Mouse (Mus musculus) testis, adult 2 months (tissue): ENCODE data around the gene Sox12. TPM values are rescaled to one million over a fixed set of nuclear protein-coding genes. Genes with fewer than 3 reads are reported as not detected.
"Not testable (repeated sequence)": the region's sequence is repeated elsewhere in the genome, so short reads cannot be mapped to it uniquely, and the experiment has no call there.

Experiments
- H3K27ac ChIP-seq: fragments of 200-500 bp; 2 replicates; pipeline ENCODE4 v1.5.1; 2012; ENCODE audit warnings: low read depth, low read length; ENCODE audit not compliant: control insufficient read depth, insufficient read depth
- H3K27me3 ChIP-seq: fragments of 200-500 bp; 2 replicates; pipeline ENCODE4 v1.6.1; 2012; ENCODE audit warnings: mild to moderate bottlenecking, low read length, moderate library complexity; ENCODE audit not compliant: control insufficient read depth, insufficient read depth
- H3K36me3 ChIP-seq: fragments of 200-500 bp; 2 replicates; pipeline ENCODE4 v1.6.1; 2012; ENCODE audit warnings: mild to moderate bottlenecking, low read length; ENCODE audit not compliant: control insufficient read depth, insufficient read depth
- H3K4me1 ChIP-seq: fragments of 200-500 bp; 2 replicates; pipeline ENCODE4 v1.6.1; 2012; ENCODE audit warnings: low read length; ENCODE audit not compliant: control insufficient read depth, insufficient read depth
- H3K4me3 ChIP-seq: fragments of 200-500 bp; 2 replicates; pipeline ENCODE4 v1.5.1; 2012; ENCODE audit warnings: low read depth, mild to moderate bottlenecking, low read length, moderate library complexity, mixed read lengths; ENCODE audit not compliant: control insufficient read depth
- CTCF ChIP-seq: fragments of 200-500 bp; IDR thresholded peaks from 2 replicates; pipeline ENCODE4 v1.5.1; 2012; ENCODE audit warnings: low read depth, mild to moderate bottlenecking, inconsistent platforms, low read length, moderate library complexity; ENCODE audit not compliant: control insufficient read depth, insufficient read depth, insufficient replicate concordance
- POLR2A ChIP-seq: fragments of 200-500 bp; IDR thresholded peaks from 2 replicates; pipeline ENCODE4 v1.6.1; 2012; ENCODE audit warnings: low read depth, mild to moderate bottlenecking, inconsistent platforms, low read length, moderate library complexity; ENCODE audit not compliant: control insufficient read depth
- polyA plus RNA-seq: library from polyadenylated mRNA; depleted of rRNA; stranded (reverse); fragments of >200 nt; gene quantifications from 2 replicates; pipeline ENCODE4 v1.2.3, GENCODE M21; 2012

The Sox12 gene
- polyA plus RNA-seq, 1 experiment, result 6.2 TPM

GRCm38 (mm10) chr2:152436983-152437860, 39.4 kb upstream of the Sox12 start:
- TF ChIP-seq CTCF (peak; percentile 81), POLR2A (0 out of 2 replicates have a peak, but pooled peaks have one; percentile 35)
- Histone ChIP-seq H3K27me3 (no peaks in the 10 kb centered on the region), H3K4me3 (peak overlapping the region; percentile 84), H3K27ac (no peak overlapping the region), H3K4me1 (no peaks in the 10 kb centered on the region), H3K36me3 (no peaks in the 10 kb centered on the region; the same call in 1 of the 2 replicates)

DNA sequence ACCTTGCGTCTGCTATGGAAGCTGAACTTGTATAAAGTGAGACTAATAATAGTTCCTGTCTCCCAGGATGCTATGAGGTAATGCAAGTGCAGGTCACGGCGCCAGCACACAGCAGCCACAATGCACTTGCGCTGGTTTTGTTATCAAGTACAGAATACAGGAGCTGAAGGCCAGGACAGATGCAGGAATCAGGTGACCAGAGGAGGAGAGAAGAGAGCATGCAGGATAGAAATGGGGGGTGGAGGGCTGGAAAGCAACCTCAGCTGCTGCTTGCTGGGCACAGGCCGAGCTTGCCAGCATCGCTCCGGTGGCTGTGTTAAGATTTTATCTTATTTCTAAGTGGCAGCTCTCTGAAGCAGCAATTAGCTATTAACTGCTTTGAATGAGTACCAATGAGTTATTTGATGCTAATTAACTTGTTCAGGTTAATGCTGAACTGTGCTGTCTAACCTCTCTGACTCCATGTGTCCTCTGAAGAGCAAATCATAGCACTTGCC, 38.6 kb upstream of the Sox12 start:
- no peaks in the 10 kb centered on the region for H3K27me3 ChIP-seq
- H3K36me3 ChIP-seq, result no peaks in the 10 kb centered on the region; the same call in 1 of the 2 replicates
- H3K27ac ChIP-seq, result no peak overlapping the region
- no peaks in the 10 kb centered on the region for H3K4me1 ChIP-seq
- H3K4me3 ChIP-seq, result no peak overlapping the region
- TF ChIP-seq POLR2A (no peak), CTCF (no peak)

- not testable (repeated sequence) for H3K27ac ChIP-seq, H3K4me1 ChIP-seq, H3K27me3 ChIP-seq, H3K36me3 ChIP-seq
- H3K4me3 ChIP-seq, result peak overlapping the region; percentile 65
Observed at GRCm38 (mm10) chr2:152428481-152428880, 30.6 kb upstream of the Sox12 start.

GRCm38 (mm10) chr2:152427493-152427892, 29.6 kb upstream of the Sox12 start:
- no peaks in the 10 kb centered on the region for H3K27me3 ChIP-seq
- peak overlapping the region; percentile 56 for H3K27ac ChIP-seq

DNA sequence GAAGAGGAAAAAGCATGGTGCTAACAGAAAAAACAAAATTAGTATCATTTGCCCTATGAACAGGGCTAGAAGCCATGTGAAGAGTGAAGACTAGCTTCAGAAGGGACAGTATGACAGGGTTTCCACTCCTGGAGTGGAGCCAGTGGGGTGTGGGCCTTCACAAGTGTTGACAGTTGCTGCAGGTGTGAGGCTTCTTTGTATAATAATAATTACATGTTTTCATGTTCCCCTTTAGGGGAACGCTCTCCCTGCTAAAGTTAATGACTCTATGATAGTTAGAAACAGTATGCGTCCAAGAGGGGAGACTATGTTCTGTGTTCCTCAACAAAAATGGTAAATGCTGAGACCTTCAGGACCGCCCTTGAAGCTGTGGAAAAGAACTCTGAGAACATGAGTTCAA, 17.9 kb upstream of the Sox12 start:
- no peak overlapping the region for H3K27ac ChIP-seq
- peaks cover 26% of the 10 kb centered on the region for H3K4me1 ChIP-seq
- no peaks in the 10 kb centered on the region for H3K27me3 ChIP-seq
- no peaks in the 10 kb centered on the region for H3K36me3 ChIP-seq
- H3K4me3 ChIP-seq, result no peak overlapping the region
- TF ChIP-seq POLR2A (no peak), CTCF (no peak)

More at GRCm38 (mm10) chr2:152427493-152427892, 29.6 kb upstream of the Sox12 start:
- TF ChIP-seq POLR2A, result peak; percentile 43; the same call in 1 of the 2 replicates
- TF ChIP-seq CTCF, result no peak
- Histone ChIP-seq H3K36me3 (no peaks in the 10 kb centered on the region), H3K4me1 (peaks cover 6% of the 10 kb centered on the region), H3K4me3 (peak overlapping the region; percentile 81)

GRCm38 (mm10) chr2:152415287-152415686, 17.4 kb upstream of the Sox12 start, which contains the start of gene 6820408C15Rik:
TSS of gene 6820408C15Rik (plus strand) at chr2:152415587.
- no peaks in the 10 kb centered on the region for H3K27me3 ChIP-seq
- no peaks in the 10 kb centered on the region for H3K36me3 ChIP-seq
- TF ChIP-seq CTCF, result no peak
- TF ChIP-seq POLR2A, result no peak

DNA sequence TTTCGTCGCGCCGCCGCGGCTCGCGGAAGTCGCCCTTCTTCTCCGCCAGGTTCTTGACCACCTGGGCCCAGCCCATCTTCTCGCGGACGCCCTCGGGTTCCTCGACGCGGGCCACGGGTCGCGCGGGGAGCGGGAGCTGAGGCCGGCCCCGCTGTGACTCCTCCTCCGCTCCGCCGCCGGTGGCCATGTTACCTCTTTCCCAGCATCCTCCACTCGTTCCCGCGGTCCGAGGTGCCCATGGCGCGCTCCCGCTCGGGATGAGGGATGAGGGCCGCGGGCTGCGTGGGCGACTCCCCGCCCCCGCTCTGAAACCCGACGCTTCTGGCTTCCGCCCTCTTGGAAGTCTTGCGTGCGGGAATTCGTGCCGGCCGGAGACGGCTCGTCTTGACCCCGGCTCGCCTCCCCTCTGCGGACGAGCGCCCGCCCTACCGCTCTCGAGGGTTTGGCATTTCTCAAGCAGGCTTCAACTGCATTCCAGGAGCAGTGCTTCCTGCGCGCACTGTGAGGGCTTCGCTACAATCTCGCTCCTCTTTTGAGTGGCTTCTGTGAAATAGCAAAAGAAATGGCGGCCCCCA, 16.8 kb upstream of the Sox12 start, which contains the start of gene Zcchc3:
Zcchc3 (minus strand) TSS at position 437 of the 575 bp plus-strand sequence.
- Histone ChIP-seq H3K4me3 (peak within 1 kb of the TSS; percentile 78), H3K27me3 (no peaks in the 10 kb centered on the region), H3K27ac (peak within 1 kb of the TSS; percentile 75), H3K36me3 (no peaks in the 10 kb centered on the region), H3K4me1 (peaks cover 30% of the 10 kb centered on the region)
- TF ChIP-seq POLR2A (peak; percentile 65), CTCF (no peak)

More at GRCm38 (mm10) chr2:152415287-152415686, 17.4 kb upstream of the Sox12 start, which contains the start of gene 6820408C15Rik:
- peak within 1 kb of the TSS; percentile 75 for H3K27ac ChIP-seq
- peaks cover 30% of the 10 kb centered on the region for H3K4me1 ChIP-seq
- H3K4me3 ChIP-seq, result peak within 1 kb of the TSS; percentile 78
